7 mouse cellular contexts compared by ENCODE assay signal in the genomic region with DNA sequence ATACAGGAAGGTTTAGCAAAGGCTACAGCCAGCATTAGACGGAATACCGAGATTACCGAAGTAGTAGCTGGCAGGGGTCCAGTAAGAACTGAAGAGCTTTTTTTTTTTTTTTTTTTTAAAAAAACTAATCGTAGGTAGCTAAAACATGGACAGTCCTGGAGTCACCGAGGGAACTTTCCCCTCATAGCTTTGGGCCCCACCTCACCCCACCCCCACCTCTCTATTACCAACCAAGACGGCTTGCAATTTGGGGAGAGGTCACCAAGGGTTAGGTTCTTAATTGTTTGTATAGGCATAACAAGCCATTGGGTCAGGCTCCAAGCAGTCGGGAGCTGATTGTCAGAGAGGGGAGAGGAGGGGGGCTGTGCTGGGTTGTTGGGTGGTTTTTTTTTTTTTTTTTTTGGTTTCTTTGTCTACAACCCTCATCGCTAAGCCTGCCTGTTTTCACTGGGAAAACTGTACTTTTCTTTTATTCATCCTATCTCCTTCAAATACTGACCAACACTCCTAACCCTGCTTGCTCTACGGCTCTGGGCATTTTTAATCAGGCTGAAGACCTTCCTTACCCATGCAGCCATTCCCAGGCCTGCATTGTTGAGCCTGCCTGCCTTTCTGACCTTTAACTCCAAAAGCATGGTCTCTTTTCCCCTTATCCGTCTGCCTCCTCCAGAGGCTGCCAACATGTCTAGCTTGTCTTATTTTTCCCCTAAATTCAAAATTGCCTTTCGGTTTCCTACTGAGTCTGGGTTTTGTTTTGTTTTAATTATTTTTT. TPM values are rescaled to one million over a fixed set of nuclear protein-coding genes. Genes with fewer than 3 reads are reported as not detected.
DNase-seq lines count a peak whose midpoint lies in the region; ATAC-seq lines count a peak whose summit lies in the region.

No protein-coding gene starts in this region.

- H3K9ac ChIP-seq in forebrain, embryonic 12.5 days = peak overlapping the region; percentile 80
- peak overlapping the region; percentile 93 for H3K9ac ChIP-seq in liver, embryonic 13.5 days

- ATAC-seq in forebrain, embryonic 12.5 days (ENCODE audit: low FRiP score) = peak; percentile 36
- no peak for ATAC-seq in liver, embryonic 13.5 days (ENCODE audit: low read depth)

- H3K27me3 ChIP-seq in forebrain, embryonic 12.5 days = no peaks in the 10 kb centered on the region
- no peaks in the 10 kb centered on the region for H3K27me3 ChIP-seq in liver, embryonic 13.5 days

- peak overlapping the region; percentile 60 for H3K4me3 ChIP-seq in forebrain, embryonic 12.5 days (replicated peaks)
- H3K4me3 ChIP-seq in liver, embryonic 13.5 days (replicated peaks) = peak overlapping the region; percentile 85

- H3K4me2 ChIP-seq in forebrain, embryonic 12.5 days = peak overlapping the region; percentile 74
- H3K4me2 ChIP-seq in liver, embryonic 13.5 days = peak overlapping the region; percentile 88

- H3K36me3 ChIP-seq in forebrain, embryonic 12.5 days (replicated peaks) = peaks cover 7% of the 10 kb centered on the region
- H3K36me3 ChIP-seq in liver, embryonic 13.5 days = peaks cover 19% of the 10 kb centered on the region

- WGBS in forebrain, embryonic 12.5 days = under 1% methylated on average over 11 of the region's 11 CpGs
- WGBS in liver, embryonic 13.5 days (ENCODE audit: insufficient replicate concordance) = 18% methylated on average over 11 of the region's 11 CpGs

- H3K27ac ChIP-seq in forebrain, embryonic 12.5 days = peak overlapping the region; percentile 98
- peak overlapping the region; percentile 94 for H3K27ac ChIP-seq in liver, embryonic 13.5 days

- peaks cover 13% of the 10 kb centered on the region for H3K4me1 ChIP-seq in forebrain, embryonic 12.5 days
- peaks cover 73% of the 10 kb centered on the region for H3K4me1 ChIP-seq in liver, embryonic 13.5 days (replicated peaks)

- peak; percentile 12 for DNase-seq in thymus, postnatal 0 days (ENCODE audit: low spot score)
- no peak for DNase-seq in thymus, adult 18-20 months
- DNase-seq in liver, embryonic 13.5 days = no peak
- DNase-seq in yolk sac, embryonic 10.5 days (ENCODE audit: low spot score) = peak; percentile 74
- DNase-seq in thymus, postnatal 10 days (ENCODE audit: low spot score in 2 of 2) = no peak
- no peak for DNase-seq in cerebellum, postnatal 25 days

- H3K9me3 ChIP-seq in forebrain, embryonic 12.5 days = no peaks in the 10 kb centered on the region
- no peaks in the 10 kb centered on the region for H3K9me3 ChIP-seq in liver, embryonic 13.5 days (replicated peaks)

RNA-seq across cellular contexts. Expression of gene Fignl1, which starts 0.8 kb away (rescaled TPM):
- 62.4 and 65.6 TPM in 2 replicates for polyA plus RNA-seq in thymus, postnatal 0 days (2015; fragmentation: Nextera tagmentation; extraction: Ambion mirVana)
- polyA plus RNA-seq in forebrain, embryonic 12.5 days (2016; fragmentation: Nextera tagmentation; extraction: Ambion mirVana) = 76.3 and 80.5 TPM in 2 replicates
- 107 and 133 TPM in 2 replicates for polyA plus RNA-seq in liver, embryonic 13.5 days (2015; fragmentation: Nextera tagmentation; extraction: Ambion mirVana)

Comparison
In these comparisons a context has a peak if more than half of its experiments do, and no peak if none do; other contexts are left out.
1. DNase-seq: peak in thymus, postnatal 0 days (single experiment) and yolk sac, embryonic 10.5 days (single experiment); none in thymus, adult 18-20 months (0 of 2), liver, embryonic 13.5 days (single experiment), thymus, postnatal 10 days (0 of 2) and cerebellum, postnatal 25 days (0 of 2).